Mouse (Mus musculus) erythroid progenitor cell, adult 5-6 weeks (primary cell): ENCODE results near the gene Rspo3. TPM values are rescaled to one million over a fixed set of nuclear protein-coding genes. Genes with fewer than 3 reads are reported as not detected.

Experiments used
- ATAC-seq: replicated peaks from 2 replicates; pipeline ENCODE4 v1.8.0; 2016; ENCODE audit warnings: moderate number of reproducible peaks, mild to moderate bottlenecking, moderate TSS enrichment, inconsistent platforms; ENCODE audit not compliant: poor library complexity, low FRiP score, severe bottlenecking
- total RNA-seq, 2 experiments: library from RNA; stranded (forward) in 1 of 2; stranded (reverse) in 1 of 2; fragments of 150-400 nt in 1 of 2; fragments of 186-747, 209-891 nt in 1 of 2; gene quantifications; 2 replicates each; pipeline versions ENCODE4 v1.2.3 to v1.2.4; 2015 to 2017; ENCODE audit warnings: low replicate concordance in 2 of 2

Rspo3 gene
- total RNA-seq, 2 experiments from 2014 or later = not detected

DNA sequence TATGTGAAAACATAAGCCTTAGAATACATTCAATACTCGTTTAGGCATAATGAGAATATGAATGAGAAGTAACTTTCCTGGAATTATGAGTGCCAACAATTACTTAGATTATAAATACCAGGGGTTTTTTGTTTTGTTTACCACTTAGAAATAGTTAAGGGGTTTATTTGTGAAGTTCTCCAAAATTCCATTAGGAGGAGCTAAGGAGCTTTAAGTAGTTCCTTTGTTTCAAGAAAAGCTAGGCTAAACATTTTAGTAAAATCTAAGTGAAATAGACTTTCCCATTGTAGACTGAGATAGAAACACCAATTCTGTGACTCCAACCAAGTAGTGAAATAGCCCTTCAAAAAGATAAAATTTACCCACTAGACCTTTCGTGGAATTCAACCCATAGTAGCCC lies 76.0 kb downstream of the Rspo3 start:
- no peak for ATAC-seq

DNA sequence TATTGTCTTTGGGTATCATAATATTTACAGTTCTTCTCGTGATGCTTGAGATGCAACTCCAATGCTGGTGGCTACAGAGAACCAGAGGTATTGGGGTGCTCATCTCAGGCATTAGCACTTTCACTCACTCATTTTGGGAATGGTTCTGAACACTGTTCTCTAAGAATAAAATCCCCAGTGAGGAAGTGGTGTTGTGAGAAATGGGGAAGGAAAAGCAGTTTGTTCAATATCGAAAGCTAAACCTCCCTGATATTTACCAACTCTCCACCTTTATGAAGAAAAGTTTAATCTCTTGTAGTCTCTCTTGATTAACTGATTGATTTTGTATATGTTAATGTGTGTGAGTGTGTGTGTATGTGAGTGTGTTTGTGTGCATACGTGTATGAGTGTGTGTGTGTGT lies 90.6 kb downstream of the Rspo3 start:
- no peak for ATAC-seq

DNA sequence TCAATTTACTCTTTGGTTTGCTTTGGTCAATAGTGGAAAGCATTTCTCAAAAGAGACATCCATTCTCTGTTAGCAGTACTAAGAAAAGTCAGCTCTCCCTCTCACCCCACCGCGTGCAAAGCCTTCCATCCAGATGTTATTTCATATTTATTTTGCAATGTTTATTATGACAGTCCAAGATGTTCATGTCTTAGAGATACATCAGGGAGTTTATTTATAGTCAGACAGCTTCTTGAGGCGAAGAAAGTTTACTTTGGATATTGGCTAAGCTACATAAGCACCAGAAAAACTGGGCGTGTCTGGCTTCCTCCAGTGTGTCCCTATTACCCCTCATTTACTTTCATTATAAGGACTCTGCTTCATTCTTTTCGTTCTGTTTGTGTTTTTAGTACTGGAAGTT lies 94.4 kb downstream of the Rspo3 start:
- no peak for ATAC-seq

DNA sequence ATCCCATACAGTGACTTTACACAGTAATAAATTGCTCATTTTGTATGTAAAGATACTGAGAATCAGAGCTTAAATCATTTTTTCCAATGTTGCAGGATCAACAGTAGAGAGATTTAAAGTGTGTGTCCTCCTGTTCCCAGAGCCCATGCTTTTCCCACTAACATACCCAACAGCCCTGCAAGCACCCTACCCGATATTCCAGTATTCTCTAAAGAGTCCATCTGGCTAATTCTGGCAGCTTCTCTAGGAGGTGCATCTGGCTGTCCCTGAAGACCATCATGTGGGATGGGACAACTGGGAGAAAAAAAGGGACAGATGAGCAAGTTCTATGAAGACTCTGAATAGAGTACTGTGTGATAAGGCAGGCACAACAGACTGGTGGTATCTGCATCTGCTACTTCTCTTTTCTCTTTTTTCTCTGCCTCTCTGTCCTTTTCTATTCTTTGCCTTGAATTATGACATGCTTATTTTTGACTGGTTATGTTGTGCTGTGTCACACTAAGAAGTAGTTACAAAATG lies 102.7 kb downstream of the Rspo3 start:
- ATAC-seq = no peak

DNA sequence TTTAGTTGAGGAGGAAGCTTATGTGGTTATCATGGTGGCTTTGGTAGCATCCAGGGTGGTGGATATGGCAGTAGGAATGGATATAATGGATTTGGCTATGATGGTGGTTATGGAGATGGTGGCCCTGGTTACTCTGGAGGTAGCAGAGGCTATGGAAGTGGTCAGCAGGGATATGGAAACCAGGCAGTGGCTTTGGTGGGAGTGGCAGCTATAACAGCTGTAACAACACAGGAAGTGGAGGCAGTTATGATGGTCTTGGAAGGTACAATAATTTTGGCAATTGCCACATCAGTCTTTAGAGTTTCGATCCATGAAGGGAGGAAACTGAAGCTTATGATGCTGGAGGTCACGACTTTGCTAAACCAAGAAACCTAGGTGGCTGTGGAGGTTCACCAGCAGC lies 109.0 kb downstream of the Rspo3 start:
- no peak for ATAC-seq

DNA sequence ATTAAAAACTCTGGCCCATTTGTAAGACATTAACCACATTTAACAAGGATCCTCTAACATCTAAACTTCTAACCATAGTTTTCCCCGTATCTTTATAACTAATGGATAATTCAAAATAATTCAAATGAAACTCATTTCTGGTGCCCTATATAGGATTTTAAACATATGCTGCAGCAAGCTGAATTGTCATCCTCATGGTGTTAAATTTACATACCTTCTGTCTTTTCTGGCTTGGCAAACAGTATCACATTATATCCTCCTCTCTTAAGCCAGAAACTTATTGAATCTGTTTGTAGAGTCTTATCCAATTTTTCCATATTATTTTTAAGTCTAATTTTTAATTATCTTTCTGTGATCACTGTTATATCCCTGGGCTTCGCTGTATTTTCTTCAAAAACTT lies 111.1 kb downstream of the Rspo3 start:
- no peak for ATAC-seq

DNA sequence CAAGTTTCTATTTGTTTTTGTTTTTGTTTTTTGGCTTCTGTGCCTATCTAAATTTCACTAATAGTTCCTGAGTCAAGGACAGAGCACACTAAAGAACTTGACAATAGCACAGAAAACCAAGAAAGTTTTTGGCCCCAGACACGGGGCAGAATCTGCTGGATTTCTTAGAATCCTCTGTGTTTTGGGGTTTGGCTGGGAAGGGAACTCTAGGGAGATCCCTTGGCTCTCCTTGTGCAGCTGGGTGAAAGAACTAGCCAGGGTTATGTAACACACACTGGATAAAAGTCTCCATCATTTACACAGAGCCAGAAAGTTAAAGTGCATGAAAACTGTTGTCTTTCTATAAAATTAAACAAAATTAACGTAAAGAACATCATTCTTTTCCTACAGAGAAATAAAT lies 121.3 kb downstream of the Rspo3 start:
- ATAC-seq = no peak

DNA sequence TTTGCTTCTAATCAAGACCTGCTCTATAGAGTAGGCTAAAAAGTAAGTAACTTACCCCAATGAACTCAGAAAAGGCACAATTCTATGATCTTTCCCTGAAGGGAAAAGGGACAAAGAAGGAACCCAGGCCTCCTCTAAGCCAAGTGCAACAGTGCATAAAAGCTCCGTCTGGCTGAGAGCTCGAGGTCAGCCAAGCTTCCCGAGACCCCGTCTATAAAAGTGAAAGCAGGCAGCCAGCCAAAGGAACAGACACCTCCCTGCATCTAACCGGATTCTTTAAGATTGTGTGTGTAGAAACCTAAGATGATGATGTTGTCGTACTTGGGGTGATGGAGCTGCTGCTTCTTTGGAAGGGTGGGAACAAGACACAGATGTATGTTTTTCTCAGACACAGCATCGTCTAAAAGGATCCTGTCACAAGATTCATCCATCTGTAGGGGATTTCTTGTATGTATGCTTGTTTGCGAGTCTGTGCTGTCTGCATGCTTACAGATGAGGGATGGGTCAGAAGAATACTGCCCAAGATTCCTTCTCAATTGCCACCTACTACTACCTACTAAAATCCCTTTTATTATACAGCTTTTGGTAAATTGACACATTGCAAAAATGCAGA lies 132.9 kb downstream of the Rspo3 start:
- no peak for ATAC-seq

Other genes starting within 250 kb of the Rspo3 start
- 3.6 and 8.8 TPM in 2 replicates for gene Echdc1, start 222.7 kb downstream of the Rspo3 start, total RNA-seq (2015; ENCODE audit: low replicate concordance)
- gene Echdc1, start 222.7 kb downstream of the Rspo3 start, total RNA-seq (2017; ENCODE audit: low replicate concordance) = 4.1 and 7.0 TPM in 2 replicates
- gene Rnf146, start 173.4 kb downstream of the Rspo3 start, total RNA-seq (2015; ENCODE audit: low replicate concordance) = 14.1 and 22.2 TPM in 2 replicates
- 23.5 and 32.1 TPM in 2 replicates for gene Rnf146, start 173.4 kb downstream of the Rspo3 start, total RNA-seq (2017; ENCODE audit: low replicate concordance)